Mouse (Mus musculus) c-Kit-positive CD71-positive TER-119-negative erythroid progenitor cells, embryonic 14.5 days (primary cell): Measurements from ENCODE around the gene Commd2.

ENCODE experiments used
- DNase-seq: peaks from one replicate; pipeline ENCODE4 v3.0.0-alpha.2; 2013; ENCODE audit warnings: low read depth

The Commd2 gene

DNA sequence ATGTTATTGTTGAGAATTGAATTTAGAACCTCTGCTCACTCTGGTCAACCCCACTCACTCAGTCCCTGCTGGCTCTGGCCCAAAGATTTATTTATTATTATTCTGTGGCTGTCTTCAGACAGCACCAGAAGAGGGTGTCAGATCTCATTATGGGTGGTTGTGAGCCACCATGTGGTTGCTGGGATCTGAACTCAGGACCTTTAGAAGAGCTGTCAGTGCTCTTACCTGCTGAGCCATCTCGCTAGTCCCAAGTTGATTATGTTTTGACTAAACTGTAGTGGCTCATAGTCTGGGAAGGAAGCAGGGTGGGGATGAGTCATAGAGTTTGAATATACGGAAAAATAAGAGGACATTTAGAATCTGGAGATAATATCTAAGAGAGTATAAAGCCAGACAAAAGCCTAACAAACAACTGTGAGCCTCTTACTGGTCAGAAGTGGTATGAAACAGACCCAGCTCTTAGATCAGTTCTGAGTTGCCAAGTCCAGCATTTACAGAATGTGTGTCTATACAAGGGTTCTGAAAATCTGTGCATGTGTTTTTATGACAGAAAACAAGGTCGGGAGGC lies 39.0 kb downstream of the Commd2 start:
- DNase-seq = no peak

DNA sequence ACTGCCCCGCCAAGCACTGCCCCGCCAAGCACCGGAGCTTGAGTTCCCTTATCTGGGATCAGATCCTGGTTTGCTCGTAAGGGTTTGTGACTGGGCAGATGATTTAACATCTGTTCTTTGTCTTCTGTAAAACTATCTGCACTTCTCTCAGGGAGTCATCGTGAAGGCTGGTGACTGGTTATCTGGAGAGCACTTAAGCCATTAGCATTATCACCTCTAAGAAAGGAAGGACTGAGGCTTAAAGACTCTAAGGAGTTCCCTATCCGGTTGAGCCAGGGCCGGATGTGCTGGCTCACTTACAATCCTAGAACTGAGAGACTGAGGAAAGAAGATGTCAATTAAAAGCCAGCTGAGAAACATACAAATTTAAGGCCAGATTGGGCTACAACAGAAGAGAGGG lies 39.7 kb downstream of the Commd2 start:
- DNase-seq = no peak

DNA sequence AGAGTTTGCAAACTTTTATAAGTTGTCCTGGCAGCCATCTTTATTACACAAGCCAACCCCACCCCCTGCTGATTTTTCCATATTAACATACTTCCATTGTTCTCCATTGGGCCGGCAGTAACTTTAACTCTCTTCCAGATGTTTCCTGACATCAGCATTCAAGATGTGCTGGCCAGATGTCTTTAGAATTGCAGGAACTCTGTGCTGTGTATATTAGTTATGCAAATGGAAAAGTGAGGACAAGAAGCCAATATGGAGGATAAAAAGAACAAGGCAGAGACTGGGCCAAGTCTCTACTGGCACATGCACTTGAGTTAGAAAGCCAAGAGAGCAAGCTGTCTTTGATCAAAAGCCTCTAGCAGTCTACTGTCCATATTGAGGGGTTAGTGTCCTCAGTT lies 46.9 kb downstream of the Commd2 start:
- DNase-seq = no peak

DNA sequence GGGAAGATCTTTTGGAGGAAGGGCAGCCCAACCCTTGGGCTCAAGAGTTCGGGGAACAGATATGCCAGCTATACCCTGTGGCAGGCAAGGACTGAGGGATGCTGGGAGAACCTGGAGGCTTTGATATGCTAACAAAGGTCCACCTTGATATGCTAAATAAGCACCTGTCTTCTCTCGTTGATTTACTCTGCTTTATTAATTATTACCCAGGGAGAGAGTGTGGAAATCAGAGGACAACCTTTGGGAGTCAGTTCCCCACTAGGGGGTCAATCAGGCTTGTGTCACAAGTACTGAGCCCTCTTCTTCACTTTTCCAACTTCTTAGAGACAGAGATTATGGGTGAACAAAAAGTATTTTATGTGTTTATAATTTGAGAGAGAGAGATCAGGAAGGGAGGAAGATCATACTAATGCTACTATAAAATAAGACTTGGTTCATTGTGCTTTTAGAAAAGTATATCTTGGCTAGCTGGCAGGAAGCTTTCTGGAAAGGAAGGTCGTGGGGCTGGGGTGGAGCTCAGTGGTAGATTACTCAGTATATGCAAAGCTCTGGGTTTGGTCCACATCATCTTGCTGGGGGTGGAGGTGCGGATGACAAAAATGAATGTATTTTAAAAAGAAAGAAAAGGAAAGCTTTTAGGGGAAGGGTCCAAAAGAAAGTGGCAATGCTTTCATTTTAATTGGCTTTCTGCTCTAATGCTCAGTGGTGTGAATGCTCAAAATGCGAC lies 47.5 kb downstream of the Commd2 start:
- no peak for DNase-seq

DNA sequence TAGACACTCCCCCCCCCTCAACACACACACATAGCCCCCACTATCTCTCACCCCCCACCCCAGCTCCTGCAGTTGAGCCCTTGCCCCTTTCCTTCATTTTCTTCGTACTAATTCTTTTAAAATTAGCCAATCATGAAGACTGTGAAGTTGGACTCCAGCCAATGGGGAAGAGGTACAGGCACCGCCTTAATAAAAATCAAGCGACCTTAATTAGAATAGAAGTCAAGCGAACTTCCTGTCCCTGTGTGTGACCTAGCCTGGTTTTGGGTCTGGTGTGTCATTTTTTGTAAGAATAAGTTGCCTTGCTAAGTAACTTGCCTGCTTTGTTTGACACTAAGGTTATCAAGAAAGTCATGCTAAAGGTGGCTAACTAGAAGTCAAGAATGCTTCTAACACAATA lies 48.9 kb downstream of the Commd2 start:
- no peak for DNase-seq

DNA sequence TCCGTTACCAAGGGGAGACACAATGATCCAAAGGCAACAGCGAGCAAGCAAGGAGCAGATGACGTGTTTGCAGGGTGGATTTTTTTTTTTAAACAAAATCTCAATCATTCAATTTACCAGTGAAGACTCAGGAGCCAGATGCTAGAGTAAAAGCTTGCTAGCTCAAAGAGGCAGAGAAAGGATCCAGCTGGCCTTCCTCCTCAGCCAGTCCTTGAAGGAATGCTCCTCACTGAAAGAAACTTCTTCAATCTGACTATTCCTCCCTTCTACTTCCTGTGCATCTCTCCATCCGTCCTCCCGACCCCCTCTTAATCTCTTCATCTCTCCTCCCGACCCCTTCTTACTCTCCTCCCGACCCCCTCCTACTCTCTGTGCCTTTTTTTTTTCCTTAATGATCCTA lies 54.9 kb downstream of the Commd2 start:
- no peak for DNase-seq

DNA sequence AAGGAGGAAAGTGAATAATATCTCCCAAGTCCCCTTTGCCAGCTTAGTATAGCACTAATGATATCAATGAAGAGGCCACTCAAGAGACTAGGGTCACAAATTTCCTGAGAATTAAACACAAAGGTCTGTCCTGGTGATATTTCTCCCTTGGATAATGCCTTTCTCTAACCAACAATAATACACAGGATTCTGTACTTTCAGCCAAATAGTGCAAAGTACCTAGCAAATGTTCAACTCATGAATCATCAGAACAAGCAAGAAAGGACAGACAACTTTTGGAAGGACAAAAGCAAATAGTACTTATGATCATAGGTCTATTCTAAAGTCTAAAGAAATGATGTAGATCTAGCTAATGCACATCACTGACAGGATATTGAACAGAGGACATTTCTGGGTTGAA lies 56.0 kb downstream of the Commd2 start:
- no peak for DNase-seq
